Mouse (Mus musculus) liver, embryonic 18 days (tissue): ENCODE results near the gene Ccdc150. TPM values are rescaled to one million over a fixed set of nuclear protein-coding genes. Genes with fewer than 3 reads are reported as not detected.

Source experiments
- polyA plus RNA-seq: library from polyadenylated mRNA; depleted of rRNA; stranded (reverse); fragments of >200 nt; gene quantifications from 2 replicates; pipeline ENCODE4 v1.2.3, GENCODE M21; 2012; rRNA removed

Gene Ccdc150
- 0.20 and 0.24 TPM in 2 replicates for polyA plus RNA-seq

DNA sequence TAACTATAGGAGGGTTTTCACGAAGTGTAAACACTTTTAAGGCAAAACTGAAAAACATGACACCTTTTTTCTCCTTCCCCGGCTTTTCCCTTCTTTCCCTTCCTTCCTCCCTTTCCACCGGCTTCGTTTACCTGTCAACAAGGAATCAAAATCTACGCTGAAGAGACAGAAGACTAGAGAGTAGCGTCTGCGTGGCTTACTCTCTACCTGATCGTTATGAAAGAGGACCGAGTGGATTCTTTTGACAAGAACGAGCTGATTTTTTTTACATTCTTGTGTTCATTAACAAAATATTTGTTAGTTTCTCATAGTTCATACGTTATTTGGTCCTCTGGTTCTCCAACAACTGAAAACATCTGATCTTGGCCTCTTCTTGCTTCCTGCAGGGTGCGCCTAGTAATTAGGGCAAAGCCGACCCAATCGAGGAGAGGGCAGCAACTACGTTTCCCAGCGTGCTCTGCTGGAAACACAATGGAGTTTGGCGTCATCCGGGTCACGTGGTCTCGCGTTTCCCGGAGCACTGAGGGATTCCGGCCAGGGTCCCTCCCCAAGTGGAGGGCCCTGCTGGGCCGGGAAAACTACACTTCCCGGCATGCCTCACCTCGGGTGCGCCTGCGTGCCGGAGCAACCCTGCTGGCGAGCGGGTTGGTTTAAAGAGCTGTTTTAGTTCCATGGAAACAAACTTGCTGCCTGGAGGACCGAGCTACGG lies at the start of gene Ccdc150:
Gene Ccdc150 (plus strand): TSS at position 526 of the 709 bp plus-strand sequence.

Other genes starting within 250 kb of the Ccdc150 start
- gene Hecw2, start 55.5 kb upstream of the Ccdc150 start, polyA plus RNA-seq, result 0.42 and 0.56 TPM in 2 replicates
- 4.1 and 4.3 TPM in 2 replicates for gene Gtf3c3, start 188.3 kb downstream of the Ccdc150 start, polyA plus RNA-seq